Mouse (Mus musculus): Measurements from ENCODE around the gene Usp36. TPM values are rescaled to one million over a fixed set of nuclear protein-coding genes. Genes with fewer than 3 reads are reported as not detected.

Usp36 gene
- polyA plus RNA-seq, 1 experiment from 2014 or later, result 20.2 TPM

DNA sequence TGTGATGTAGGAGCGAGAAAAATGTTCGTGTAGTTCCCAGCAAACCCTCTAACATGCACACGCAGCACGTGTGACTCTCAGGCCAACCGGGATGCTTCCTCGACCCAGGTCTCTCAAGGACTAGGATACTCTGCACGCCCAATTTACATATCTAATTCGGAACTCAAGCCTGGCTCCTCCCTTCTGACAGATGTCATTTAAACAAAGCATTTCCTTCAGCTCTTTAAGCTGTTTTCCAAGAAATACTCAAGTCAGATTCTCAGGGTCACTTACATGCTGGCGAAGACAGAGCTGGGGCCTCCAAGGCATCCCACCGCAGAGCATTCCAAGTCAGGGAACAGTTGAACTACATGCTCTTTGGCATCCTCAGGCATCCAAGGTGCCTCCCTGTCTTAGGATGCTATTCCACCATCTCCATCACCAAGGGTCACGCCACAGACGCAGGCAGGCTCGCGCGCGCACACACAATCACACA, 970 bp downstream of the Usp36 start:
- under 1% methylated on average over 16 of the region's 16 CpGs for WGBS
- Histone ChIP-seq H3K4me2 (ENCODE audit: low read length) (peak overlapping the region; percentile 98), H3K4me3 (replicated peaks; ENCODE audit: low read length) (peak overlapping the region; percentile 77), H3K9me3 (ENCODE audit: control insufficient read depth, low read length) (no peaks in the 10 kb centered on the region), H3K9ac (replicated peaks; ENCODE audit: low read depth, low read length) (peak overlapping the region; percentile 87), H3K36me3 (ENCODE audit: control insufficient read depth, insufficient read depth) (peaks cover 8% of the 10 kb centered on the region; the same call in 1 of the 2 replicates), H3K27me3 (replicated peaks; ENCODE audit: control insufficient read depth, insufficient read depth, low read length) (no peaks in the 10 kb centered on the region), H3K27ac (ENCODE audit: low read length) (peak overlapping the region; percentile 76), H3K4me1 (replicated peaks; ENCODE audit: control insufficient read depth, insufficient read depth, low read length) (peaks cover 15% of the 10 kb centered on the region)
- ATAC-seq, result no peak

DNA sequence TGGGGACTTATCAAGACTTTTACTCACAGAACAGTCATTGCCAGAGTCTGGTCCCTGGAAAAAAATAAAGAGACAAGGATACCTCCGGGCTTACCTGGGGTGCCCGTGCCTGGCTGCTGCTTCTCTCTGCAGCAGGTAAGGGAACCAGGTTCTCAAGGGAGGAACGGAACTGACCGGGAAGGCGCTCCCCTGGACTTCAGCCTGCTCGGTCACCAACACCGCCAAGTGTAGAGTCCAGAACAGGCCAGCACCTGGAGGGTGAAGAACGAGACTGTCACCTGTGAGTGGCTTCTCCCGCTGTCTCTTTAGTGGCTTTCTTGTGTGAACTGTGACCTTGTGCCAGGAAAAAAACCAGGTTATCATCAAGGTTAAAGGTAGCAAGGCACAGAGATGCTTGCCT, 2.5 kb downstream of the Usp36 start:
- H3K36me3 ChIP-seq (ENCODE audit: control insufficient read depth, insufficient read depth), result peaks cover 15% of the 10 kb centered on the region
- WGBS, result 94% methylated on average over 9 of the region's 9 CpGs
- ATAC-seq, result no peak

DNA sequence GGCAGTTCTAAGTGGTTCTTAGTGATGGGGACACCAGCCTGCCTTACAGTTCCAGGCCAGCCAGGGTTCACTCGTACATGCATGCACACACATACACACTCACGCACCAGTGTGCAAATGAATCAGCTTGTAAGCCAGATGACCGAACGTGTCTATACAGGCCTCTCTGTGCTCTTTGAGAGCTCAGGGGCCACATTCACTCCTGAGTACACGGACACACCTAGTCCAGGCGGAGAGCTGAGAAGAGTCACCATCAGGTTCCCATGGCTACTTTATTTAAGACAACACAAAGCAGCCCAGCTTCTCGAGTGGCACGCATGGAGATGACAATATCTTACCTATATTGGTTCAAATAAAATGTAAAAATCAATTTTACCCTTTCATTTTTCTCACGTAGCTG, 3.6 kb downstream of the Usp36 start:
- no peak overlapping the region for H3K9ac ChIP-seq (replicated peaks; ENCODE audit: low read depth, low read length)
- no peak overlapping the region for H3K4me3 ChIP-seq (replicated peaks; ENCODE audit: low read length)
- H3K27ac ChIP-seq (ENCODE audit: low read length), result no peak overlapping the region
- no peak overlapping the region for H3K4me2 ChIP-seq (ENCODE audit: low read length)
- no peaks in the 10 kb centered on the region for H3K27me3 ChIP-seq (replicated peaks; ENCODE audit: control insufficient read depth, insufficient read depth, low read length)
- H3K4me1 ChIP-seq (replicated peaks; ENCODE audit: control insufficient read depth, insufficient read depth, low read length), result peaks cover 15% of the 10 kb centered on the region
- H3K9me3 ChIP-seq (ENCODE audit: control insufficient read depth, low read length), result no peaks in the 10 kb centered on the region
- ATAC-seq, result no peak
- H3K36me3 ChIP-seq (ENCODE audit: control insufficient read depth, insufficient read depth), result peaks cover 21% of the 10 kb centered on the region
- WGBS, result 93% methylated on average over 9 of the region's 9 CpGs

More for the DNA sequence above, 2.5 kb downstream of the Usp36 start:
- Histone ChIP-seq H3K9ac (replicated peaks; ENCODE audit: low read depth, low read length) (no peak overlapping the region), H3K4me3 (replicated peaks; ENCODE audit: low read length) (no peak overlapping the region), H3K27ac (ENCODE audit: low read length) (no peak overlapping the region), H3K9me3 (ENCODE audit: control insufficient read depth, low read length) (no peaks in the 10 kb centered on the region), H3K27me3 (replicated peaks; ENCODE audit: control insufficient read depth, insufficient read depth, low read length) (no peaks in the 10 kb centered on the region), H3K4me1 (replicated peaks; ENCODE audit: control insufficient read depth, insufficient read depth, low read length) (peaks cover 15% of the 10 kb centered on the region), H3K4me2 (ENCODE audit: low read length) (no peak overlapping the region)

DNA sequence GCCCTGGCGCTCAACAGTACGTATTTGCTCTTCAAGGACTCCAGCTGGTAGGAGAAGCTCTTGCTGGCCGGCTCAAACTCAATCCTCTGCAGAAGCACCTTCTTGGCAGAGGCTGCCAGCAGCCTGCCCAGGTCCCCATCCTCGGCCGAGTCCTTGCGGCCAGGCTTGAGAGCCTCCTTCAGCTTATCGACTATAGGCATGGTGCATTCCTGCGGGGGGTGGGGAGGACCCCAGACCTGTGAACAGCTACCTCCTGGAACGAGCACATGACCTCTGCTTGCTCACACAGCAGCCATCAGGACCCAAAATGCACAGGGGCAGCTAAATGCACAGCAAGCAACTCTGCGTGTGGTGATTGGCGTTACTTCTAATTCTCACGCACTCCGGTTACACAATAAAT, 4.3 kb downstream of the Usp36 start:
- H3K9me3 ChIP-seq (ENCODE audit: control insufficient read depth, low read length), result no peaks in the 10 kb centered on the region
- no peaks in the 10 kb centered on the region for H3K27me3 ChIP-seq (replicated peaks; ENCODE audit: control insufficient read depth, insufficient read depth, low read length)
- ATAC-seq, result no peak
- H3K4me2 ChIP-seq (ENCODE audit: low read length), result no peak overlapping the region
- H3K4me3 ChIP-seq (replicated peaks; ENCODE audit: low read length), result no peak overlapping the region
- H3K9ac ChIP-seq (replicated peaks; ENCODE audit: low read depth, low read length), result no peak overlapping the region
- H3K27ac ChIP-seq (ENCODE audit: low read length), result no peak overlapping the region
- 91% methylated on average over 13 of the region's 13 CpGs for WGBS
- peaks cover 22% of the 10 kb centered on the region for H3K36me3 ChIP-seq (ENCODE audit: control insufficient read depth, insufficient read depth)
- H3K4me1 ChIP-seq (replicated peaks; ENCODE audit: control insufficient read depth, insufficient read depth, low read length), result peaks cover 15% of the 10 kb centered on the region

DNA sequence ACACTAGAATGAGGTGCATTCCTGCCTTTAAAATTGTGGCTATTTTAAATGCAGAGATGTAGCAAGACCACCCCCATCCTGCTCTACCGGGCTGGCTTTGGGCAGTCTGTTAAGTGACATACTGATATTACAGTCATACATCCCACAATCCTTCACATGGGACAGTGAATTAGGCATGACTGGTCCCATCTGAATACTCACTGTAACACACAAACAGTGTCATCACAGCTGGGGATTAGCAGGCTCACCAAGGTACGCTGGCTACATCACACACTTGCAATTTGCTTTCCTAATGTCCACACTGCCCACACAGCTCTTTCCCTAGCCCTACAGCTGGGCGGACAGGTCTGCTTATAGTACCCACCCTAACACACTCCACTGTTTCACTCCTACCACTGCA, 9.8 kb downstream of the Usp36 start:
- H3K4me1 ChIP-seq (replicated peaks; ENCODE audit: control insufficient read depth, insufficient read depth, low read length), result no peaks in the 10 kb centered on the region
- peaks cover 32% of the 10 kb centered on the region for H3K36me3 ChIP-seq (ENCODE audit: control insufficient read depth, insufficient read depth)
- ATAC-seq, result no peak
- no peaks in the 10 kb centered on the region for H3K27me3 ChIP-seq (replicated peaks; ENCODE audit: control insufficient read depth, insufficient read depth, low read length)
- no peak overlapping the region for H3K9ac ChIP-seq (replicated peaks; ENCODE audit: low read depth, low read length)
- H3K4me3 ChIP-seq (replicated peaks; ENCODE audit: low read length), result no peak overlapping the region
- no peak overlapping the region for H3K4me2 ChIP-seq (ENCODE audit: low read length)
- H3K27ac ChIP-seq (ENCODE audit: low read length), result no peak overlapping the region
- H3K9me3 ChIP-seq (ENCODE audit: control insufficient read depth, low read length), result no peaks in the 10 kb centered on the region
- 91% methylated on average over 3 of the region's 3 CpGs for WGBS

DNA sequence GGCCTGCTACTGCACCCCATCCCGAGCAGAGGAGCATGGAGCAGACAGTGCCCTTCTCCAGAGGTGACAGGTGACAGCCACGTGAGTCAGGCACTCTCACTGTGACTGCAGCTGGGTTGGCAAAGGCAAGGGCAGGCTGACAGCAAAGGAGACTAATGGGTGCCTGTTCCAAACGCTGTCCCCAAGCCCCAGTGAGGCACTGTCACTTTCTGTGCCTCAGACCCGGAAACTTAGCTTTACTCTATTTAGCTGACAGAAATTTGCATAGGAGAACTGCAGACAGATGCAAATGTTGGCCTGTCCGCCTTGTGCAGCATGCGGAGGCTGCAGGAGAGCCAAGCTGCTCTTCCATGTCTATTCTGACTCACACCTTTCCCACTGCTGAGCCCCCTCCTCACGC, 13.7 kb downstream of the Usp36 start:
- Histone ChIP-seq H3K9me3 (ENCODE audit: control insufficient read depth, low read length) (no peaks in the 10 kb centered on the region), H3K27me3 (replicated peaks; ENCODE audit: control insufficient read depth, insufficient read depth, low read length) (no peaks in the 10 kb centered on the region), H3K36me3 (ENCODE audit: control insufficient read depth, insufficient read depth) (peaks cover 39% of the 10 kb centered on the region), H3K4me2 (ENCODE audit: low read length) (no peak overlapping the region), H3K4me1 (replicated peaks; ENCODE audit: control insufficient read depth, insufficient read depth, low read length) (no peaks in the 10 kb centered on the region), H3K4me3 (replicated peaks; ENCODE audit: low read length) (no peak overlapping the region), H3K27ac (ENCODE audit: low read length) (no peak overlapping the region), H3K9ac (replicated peaks; ENCODE audit: low read depth, low read length) (no peak overlapping the region)
- no peak for ATAC-seq
- WGBS, result 92% methylated on average over 7 of the region's 7 CpGs

DNA sequence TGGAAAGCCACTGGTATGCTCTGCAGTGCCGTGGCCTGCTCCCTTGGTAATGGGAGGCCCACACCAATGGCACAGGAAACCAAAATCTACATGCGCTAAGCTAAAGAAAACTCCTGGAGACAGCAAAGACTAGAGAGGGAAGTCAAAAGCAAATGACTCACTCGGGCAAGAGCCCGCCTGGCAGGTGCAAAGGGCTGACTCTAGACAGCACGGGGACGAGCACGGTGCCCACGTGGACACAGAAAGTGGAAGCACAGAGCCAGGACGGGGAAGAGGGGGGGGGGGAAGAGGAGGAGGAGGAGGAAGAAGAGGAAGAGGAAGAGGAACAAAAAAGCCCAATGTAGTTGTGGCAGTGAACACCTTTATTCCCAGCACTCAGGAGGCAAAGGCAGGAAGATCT, 15.0 kb downstream of the Usp36 start:
- Histone ChIP-seq H3K4me2 (ENCODE audit: low read length) (no peak overlapping the region), H3K4me1 (replicated peaks; ENCODE audit: control insufficient read depth, insufficient read depth, low read length) (no peaks in the 10 kb centered on the region), H3K9ac (replicated peaks; ENCODE audit: low read depth, low read length) (no peak overlapping the region), H3K9me3 (ENCODE audit: control insufficient read depth, low read length) (no peaks in the 10 kb centered on the region), H3K4me3 (replicated peaks; ENCODE audit: low read length) (no peak overlapping the region), H3K27me3 (replicated peaks; ENCODE audit: control insufficient read depth, insufficient read depth, low read length) (no peaks in the 10 kb centered on the region), H3K27ac (ENCODE audit: low read length) (no peak overlapping the region), H3K36me3 (ENCODE audit: control insufficient read depth, insufficient read depth) (peaks cover 44% of the 10 kb centered on the region)
- 97% methylated on average over 9 of the region's 9 CpGs for WGBS
- no peak for ATAC-seq

DNA sequence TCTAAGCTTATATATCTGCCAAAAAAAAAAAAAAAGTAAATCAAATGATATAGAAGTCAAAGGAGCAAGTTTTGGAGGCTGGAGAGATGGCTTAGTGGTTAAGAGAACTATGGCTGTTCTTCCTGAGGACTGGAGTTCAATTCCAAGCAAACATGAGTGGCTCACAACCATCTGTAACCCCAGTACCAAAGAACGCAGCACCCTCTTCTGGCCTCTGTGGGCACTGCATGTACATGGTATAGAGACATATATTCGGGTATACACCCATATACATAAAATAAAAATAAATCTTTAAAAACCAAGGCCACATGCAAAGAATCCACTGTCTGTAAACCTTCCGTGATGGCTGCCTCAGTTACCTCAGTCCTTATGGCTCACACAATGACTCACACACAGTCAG, 20.2 kb downstream of the Usp36 start:
- WGBS, result 91% methylated on average over 3 of the region's 3 CpGs
- H3K4me3 ChIP-seq (replicated peaks; ENCODE audit: low read length), result no peak overlapping the region
- ATAC-seq, result no peak

DNA sequence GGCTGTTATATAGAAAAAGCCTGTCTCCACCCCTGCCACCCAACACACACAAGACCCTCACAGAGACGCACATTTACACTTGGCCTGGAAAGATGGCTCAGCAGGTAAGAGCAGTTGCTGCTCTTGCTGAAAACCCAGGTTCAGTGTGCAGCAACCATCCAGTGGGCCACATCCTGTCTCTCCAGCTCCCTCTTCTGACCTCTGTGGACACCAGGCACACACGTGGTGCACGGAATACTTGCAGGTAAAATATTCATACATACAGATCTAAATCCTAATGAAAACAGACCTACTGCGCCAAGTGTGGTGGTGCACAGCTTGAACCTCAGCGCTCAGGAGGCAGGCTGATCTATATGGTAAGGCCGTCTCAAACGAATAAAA, 23.4 kb downstream of the Usp36 start:
- no peak overlapping the region for H3K9ac ChIP-seq (replicated peaks; ENCODE audit: low read depth, low read length)
- no peaks in the 10 kb centered on the region for H3K27me3 ChIP-seq (replicated peaks; ENCODE audit: control insufficient read depth, insufficient read depth, low read length)
- H3K27ac ChIP-seq (ENCODE audit: low read length), result no peak overlapping the region
- WGBS, result 93% methylated on average over 7 of the region's 7 CpGs
- peaks cover 34% of the 10 kb centered on the region for H3K36me3 ChIP-seq (ENCODE audit: control insufficient read depth, insufficient read depth)
- no peaks in the 10 kb centered on the region for H3K4me1 ChIP-seq (replicated peaks; ENCODE audit: control insufficient read depth, insufficient read depth, low read length)
- no peak for ATAC-seq
- no peaks in the 10 kb centered on the region for H3K9me3 ChIP-seq (ENCODE audit: control insufficient read depth, low read length)
- no peak overlapping the region for H3K4me2 ChIP-seq (ENCODE audit: low read length)
- H3K4me3 ChIP-seq (replicated peaks; ENCODE audit: low read length), result no peak overlapping the region

More for the DNA sequence above, 20.2 kb downstream of the Usp36 start:
- peaks cover 32% of the 10 kb centered on the region for H3K36me3 ChIP-seq (ENCODE audit: control insufficient read depth, insufficient read depth)
- no peak overlapping the region for H3K4me2 ChIP-seq (ENCODE audit: low read length)
- H3K27ac ChIP-seq (ENCODE audit: low read length), result no peak overlapping the region
- no peaks in the 10 kb centered on the region for H3K4me1 ChIP-seq (replicated peaks; ENCODE audit: control insufficient read depth, insufficient read depth, low read length)
- H3K9me3 ChIP-seq (ENCODE audit: control insufficient read depth, low read length), result no peaks in the 10 kb centered on the region
- no peak overlapping the region for H3K9ac ChIP-seq (replicated peaks; ENCODE audit: low read depth, low read length)
- no peaks in the 10 kb centered on the region for H3K27me3 ChIP-seq (replicated peaks; ENCODE audit: control insufficient read depth, insufficient read depth, low read length)

DNA sequence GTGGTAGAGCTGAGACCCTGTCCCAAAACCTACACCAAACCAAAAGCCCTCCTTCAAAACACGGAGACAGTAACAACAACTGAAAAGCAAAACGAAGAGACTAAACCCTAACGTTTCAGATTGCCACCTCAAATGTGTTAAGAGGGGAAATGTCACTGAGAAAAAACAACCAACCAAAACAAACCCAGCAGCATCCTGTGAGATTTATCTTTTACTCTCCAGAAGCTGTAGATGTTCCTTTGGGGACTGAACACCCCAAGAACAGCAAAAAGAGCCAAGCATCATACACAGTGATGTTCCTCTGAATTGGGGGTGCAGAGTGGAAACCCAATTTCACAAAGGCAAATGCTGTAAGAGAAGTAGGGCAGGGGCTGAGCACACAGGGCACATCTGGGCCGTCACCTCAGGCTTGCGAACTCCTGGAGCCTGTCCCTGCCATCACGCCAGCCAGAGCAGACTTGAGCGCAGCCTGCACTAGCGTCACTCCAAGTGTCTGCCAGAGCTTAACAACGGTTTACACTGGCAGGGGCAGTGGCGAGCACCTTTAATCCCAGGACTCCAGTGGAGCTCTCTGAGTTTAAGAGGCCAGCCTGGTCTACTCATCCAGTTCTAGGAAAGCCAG, 23.9 kb downstream of the Usp36 start:
- peaks cover 34% of the 10 kb centered on the region for H3K36me3 ChIP-seq (ENCODE audit: control insufficient read depth, insufficient read depth)
- WGBS, result 92% methylated on average over 10 of the region's 10 CpGs
- no peak for ATAC-seq
- H3K27me3 ChIP-seq (replicated peaks; ENCODE audit: control insufficient read depth, insufficient read depth, low read length), result no peaks in the 10 kb centered on the region
- H3K4me1 ChIP-seq (replicated peaks; ENCODE audit: control insufficient read depth, insufficient read depth, low read length), result no peaks in the 10 kb centered on the region
- no peaks in the 10 kb centered on the region for H3K9me3 ChIP-seq (ENCODE audit: control insufficient read depth, low read length)
- no peak overlapping the region for H3K4me2 ChIP-seq (ENCODE audit: low read length)
- H3K9ac ChIP-seq (replicated peaks; ENCODE audit: low read depth, low read length), result no peak overlapping the region
- no peak overlapping the region for H3K27ac ChIP-seq (ENCODE audit: low read length)
- H3K4me3 ChIP-seq (replicated peaks; ENCODE audit: low read length), result no peak overlapping the region

All from forebrain, embryonic 16.5 days (tissue).